Mouse (Mus musculus) intestine, embryonic 14.5 days (tissue): Measurements from ENCODE around the gene Duox2. TPM values are rescaled to one million over a fixed set of nuclear protein-coding genes. Genes with fewer than 3 reads are reported as not detected.

ENCODE experiments used
- ATAC-seq: fragments of 200-750 bp; cut with Nextera tagmentation; replicated peaks from 2 replicates; pipeline ENCODE4 v1.8.0; 2017; ENCODE audit warnings: low read depth, moderate number of reproducible peaks, moderate TSS enrichment, moderate library complexity; ENCODE audit not compliant: low FRiP score, low TSS enrichment
- DNase-seq: peaks from one replicate; pipeline ENCODE4 v3.0.0-alpha.2; 2018; ENCODE audit warnings: low spot score
- H3K27ac ChIP-seq: fragments of 300-500 bp; sonication (generic); 2 replicates; pipeline ENCODE4 v1.5.1; 2014; ENCODE audit warnings: low read depth, mild to moderate bottlenecking, control low read depth
- H3K27me3 ChIP-seq: fragments of 300-500 bp; sonication (generic); replicated peaks from 2 replicates; pipeline ENCODE4 v1.6.1; 2014; ENCODE audit warnings: low read length, control low read depth; ENCODE audit not compliant: control insufficient read depth, insufficient read depth
- H3K36me3 ChIP-seq: fragments of 300-500 bp; sonication (generic); 2 replicates; pipeline ENCODE4 v1.6.1; 2014; ENCODE audit warnings: low read length, control low read depth; ENCODE audit not compliant: control insufficient read depth, insufficient read depth
- H3K4me1 ChIP-seq: fragments of 300-500 bp; sonication (generic); replicated peaks from 2 replicates; pipeline ENCODE4 v1.6.1; 2014; ENCODE audit warnings: low read length, control low read depth, mixed read lengths; ENCODE audit not compliant: control insufficient read depth, insufficient read depth
- H3K4me2 ChIP-seq: fragments of 300-500 bp; sonication (generic); 2 replicates; pipeline ENCODE4 v1.6.1; 2014; ENCODE audit warnings: low read length
- H3K4me3 ChIP-seq: fragments of 300-500 bp; sonication (generic); 2 replicates; pipeline ENCODE4 v1.5.1; 2014; ENCODE audit warnings: low read depth, low read length, control low read depth, mixed read lengths
- H3K9ac ChIP-seq: fragments of 300-500 bp; sonication (generic); 2 replicates; pipeline ENCODE4 v1.6.1; 2014; ENCODE audit warnings: mild to moderate bottlenecking, low read length
- H3K9me3 ChIP-seq: fragments of 300-500 bp; sonication (generic); 2 replicates; pipeline ENCODE4 v1.6.1; 2016; ENCODE audit warnings: low read length, control low read depth; ENCODE audit not compliant: control insufficient read depth
- WGBS: fragments of 180-500 bp; shearing (Covaris S2); extraction: QIAGEN DNeasy Blood & Tissue Kit; methylation state at CpG from one replicate; pipeline ENCODE4 v1.1.7; 2014; 5-methylcytosine and 5-hydroxymethylcytosine counted together
- polyA plus RNA-seq: library from polyadenylated mRNA; unstranded; fragments of >200 nt; fragmentation: Nextera tagmentation; extraction: Ambion mirVana; gene quantifications from 2 replicates; pipeline ENCODE4 v1.2.1, GENCODE M21; 2014

Duox2 gene
- polyA plus RNA-seq, 1 experiment from 2014 or later, result 0.12 TPM

GRCm38 (mm10) chr2:122266407-122267193, 31.6 kb downstream of the Duox2 start:
- H3K9ac ChIP-seq, result no peak overlapping the region
- H3K4me3 ChIP-seq, result no peak overlapping the region
- H3K27me3 ChIP-seq, result no peaks in the 10 kb centered on the region
- 87% methylated on average over 7 of the region's 7 CpGs for WGBS
- no peaks in the 10 kb centered on the region for H3K9me3 ChIP-seq
- DNase-seq (no peak), ATAC-seq (no peak)
- H3K36me3 ChIP-seq, result no peaks in the 10 kb centered on the region
- H3K4me2 ChIP-seq, result no peak overlapping the region
- no peaks in the 10 kb centered on the region for H3K4me1 ChIP-seq
- H3K27ac ChIP-seq, result no peak overlapping the region

GRCm38 (mm10) chr2:122264690-122265089, 33.6 kb downstream of the Duox2 start:
- 70% methylated on average over 3 of the region's 3 CpGs for whole genome bisulfite sequencing
- Histone ChIP-seq H3K27ac (no peak overlapping the region), H3K4me1 (no peaks in the 10 kb centered on the region), H3K4me2 (no peak overlapping the region), H3K27me3 (no peaks in the 10 kb centered on the region), H3K9ac (no peak overlapping the region), H3K4me3 (no peak overlapping the region), H3K36me3 (no peaks in the 10 kb centered on the region), H3K9me3 (no peaks in the 10 kb centered on the region)
- ATAC-seq (no peak), DNase-seq (no peak)

- Histone ChIP-seq H3K27ac (no peak overlapping the region), H3K9ac (no peak overlapping the region), H3K27me3 (no peaks in the 10 kb centered on the region), H3K4me2 (no peak overlapping the region), H3K4me3 (no peak overlapping the region), H3K9me3 (no peaks in the 10 kb centered on the region), H3K36me3 (0 out of 2 replicates have a peak, but pooled peaks cover 5% of the 10 kb centered on the region), H3K4me1 (no peaks in the 10 kb centered on the region)
- ATAC-seq, result peak; percentile 73; the same call in 1 of the 2 replicates
- DNase-seq, result no peak
- 75% methylated on average over 5 of the region's 5 CpGs for WGBS
Observed at GRCm38 (mm10) chr2:122260729-122261128, 37.5 kb downstream of the Duox2 start.

- Histone ChIP-seq H3K27ac (no peak overlapping the region), H3K9ac (no peak overlapping the region), H3K9me3 (no peaks in the 10 kb centered on the region), H3K4me3 (no peak overlapping the region), H3K27me3 (no peaks in the 10 kb centered on the region), H3K4me2 (no peak overlapping the region), H3K36me3 (0 out of 2 replicates have a peak, but pooled peaks cover 5% of the 10 kb centered on the region), H3K4me1 (no peaks in the 10 kb centered on the region)
- no peak for ATAC-seq
- DNase-seq, result no peak
- WGBS, result 91% methylated on average over 5 of the region's 5 CpGs
Observed at GRCm38 (mm10) chr2:122255997-122256396, 42.3 kb downstream of the Duox2 start.

GRCm38 (mm10) chr2:122247786-122248185, 50.5 kb downstream of the Duox2 start:
- no peaks in the 10 kb centered on the region for H3K36me3 ChIP-seq
- H3K4me2 ChIP-seq, result no peak overlapping the region
- H3K27me3 ChIP-seq, result no peaks in the 10 kb centered on the region
- WGBS, result 77% methylated on average over 10 of the region's 10 CpGs
- H3K9ac ChIP-seq, result no peak overlapping the region
- DNase-seq (no peak), ATAC-seq (no peak)
- no peaks in the 10 kb centered on the region for H3K9me3 ChIP-seq
- H3K4me3 ChIP-seq, result no peak overlapping the region
- H3K27ac ChIP-seq, result no peak overlapping the region
- H3K4me1 ChIP-seq, result no peaks in the 10 kb centered on the region

GRCm38 (mm10) chr2:122243671-122244131, 54.5 kb downstream of the Duox2 start:
- H3K27ac ChIP-seq, result no peak overlapping the region
- H3K9me3 ChIP-seq, result no peaks in the 10 kb centered on the region
- DNase-seq (peak; percentile 84), ATAC-seq (peak; percentile 54; the same call in 1 of the 2 replicates)
- no peak overlapping the region for H3K9ac ChIP-seq
- WGBS, result 6% methylated on average over 3 of the region's 3 CpGs
- H3K4me2 ChIP-seq, result no peak overlapping the region
- H3K27me3 ChIP-seq, result no peaks in the 10 kb centered on the region
- no peaks in the 10 kb centered on the region for H3K4me1 ChIP-seq
- H3K36me3 ChIP-seq, result no peaks in the 10 kb centered on the region
- H3K4me3 ChIP-seq, result no peak overlapping the region

- H3K4me1 ChIP-seq, result no peaks in the 10 kb centered on the region
- H3K9ac ChIP-seq, result no peak overlapping the region
- no peaks in the 10 kb centered on the region for H3K27me3 ChIP-seq
- DNase-seq, result no peak
- H3K9me3 ChIP-seq, result no peaks in the 10 kb centered on the region
- H3K4me3 ChIP-seq, result no peak overlapping the region
- peak; percentile 54 for ATAC-seq
- no peaks in the 10 kb centered on the region for H3K36me3 ChIP-seq
- no peak overlapping the region for H3K4me2 ChIP-seq
- H3K27ac ChIP-seq, result no peak overlapping the region
- WGBS, result 51% methylated on average over 6 of the region's 6 CpGs
Observed at GRCm38 (mm10) chr2:122241935-122242334, 56.3 kb downstream of the Duox2 start.

GRCm38 (mm10) chr2:122241226-122241625, 57.0 kb downstream of the Duox2 start:
- Histone ChIP-seq H3K27ac (no peak overlapping the region), H3K27me3 (no peaks in the 10 kb centered on the region), H3K4me2 (no peak overlapping the region), H3K4me1 (no peaks in the 10 kb centered on the region), H3K9me3 (no peaks in the 10 kb centered on the region), H3K36me3 (no peaks in the 10 kb centered on the region), H3K4me3 (no peak overlapping the region), H3K9ac (no peak overlapping the region)
- DNase-seq (no peak), ATAC-seq (no peak)
- 82% methylated on average over 4 of the region's 4 CpGs for WGBS

GRCm38 (mm10) chr2:122240735-122241134, 57.5 kb downstream of the Duox2 start:
- Histone ChIP-seq H3K4me3 (no peak overlapping the region), H3K9ac (no peak overlapping the region), H3K36me3 (no peaks in the 10 kb centered on the region), H3K4me2 (no peak overlapping the region), H3K27me3 (no peaks in the 10 kb centered on the region), H3K4me1 (no peaks in the 10 kb centered on the region), H3K27ac (no peak overlapping the region), H3K9me3 (no peaks in the 10 kb centered on the region)
- DNase-seq (no peak), ATAC-seq (no peak)
